Mouse (Mus musculus) gastrocnemius, postnatal 36 days (tissue): ENCODE measurements at regions not wholly inside any gene's neighbourhood (a gene's known extent, or its start where the extent isn't known, plus 50 kb on each side); places are given as distances from the start of the nearest gene placed in this dataset.
A peak's percentile ranks its signal among the peaks of the same experiment; 100 is the strongest.
"Not testable (repeated sequence)": the region's sequence is repeated elsewhere in the genome, so short reads cannot be mapped to it uniquely, and the experiment has no call there.

ENCODE experiments used
- DNase-seq, 2 experiments: peaks; one replicate each; pipeline ENCODE4 v3.0.0; 2022
- intact Hi-C: fragments of 180-260 bp; cut with DNase I; formaldehyde crosslinking; loops from one replicate; pipeline ENCODE4 v1.15.1; 2025

DNA sequence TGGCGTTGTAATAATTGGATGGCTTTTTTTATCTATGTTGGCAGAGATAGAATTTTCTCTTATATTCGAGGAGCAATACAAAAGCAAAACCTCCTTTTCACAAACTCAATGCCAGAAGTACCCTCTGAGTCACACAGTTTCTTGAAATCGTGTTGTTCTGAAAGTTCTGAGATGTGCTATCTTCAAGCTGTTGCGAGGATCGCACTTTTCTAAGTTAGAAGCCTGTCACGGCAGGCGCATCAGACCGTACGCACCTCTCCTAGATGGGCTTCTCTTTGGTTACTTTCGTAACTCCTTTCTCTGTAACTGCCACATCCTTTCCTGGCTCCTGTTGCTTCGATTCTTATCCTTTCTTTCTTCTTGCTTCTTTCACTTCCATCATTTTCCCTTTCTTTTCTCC is 271.2 kb upstream of the Arrdc3 start:
- intact Hi-C loops, result no loop called here
- no peak for DNase-seq

DNA sequence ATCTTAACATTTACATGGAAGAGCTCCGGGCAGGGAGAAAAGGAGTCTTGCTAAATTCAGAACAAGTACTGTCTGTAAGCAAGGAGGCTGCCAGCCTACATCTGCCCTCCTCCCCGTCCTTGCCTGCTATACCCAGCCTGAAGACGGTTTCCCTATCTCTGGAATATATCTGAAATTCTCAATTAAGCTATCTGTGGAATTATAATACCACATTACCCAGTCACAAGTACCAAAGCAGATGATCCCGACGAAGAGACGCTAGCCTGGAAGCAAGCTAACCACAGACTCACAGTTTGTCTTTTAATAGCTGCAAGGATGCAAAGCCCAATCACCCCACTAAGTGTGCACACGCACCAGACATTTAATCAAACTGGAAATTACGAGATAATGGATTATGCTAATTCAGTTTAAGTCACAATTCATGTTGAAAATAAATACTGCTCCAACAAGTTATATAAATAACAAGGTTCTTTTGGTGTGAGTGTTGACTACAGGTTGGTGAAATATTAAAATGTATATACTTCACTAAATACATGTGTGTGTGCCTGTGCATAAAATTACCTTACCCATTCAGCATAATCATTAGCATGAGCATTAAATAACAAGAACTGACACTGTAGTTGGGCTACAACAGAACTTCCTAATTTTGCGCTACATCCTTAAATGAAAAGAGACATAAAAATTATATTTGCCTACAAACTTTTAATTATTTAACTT is 269.9 kb upstream of the Arrdc3 start:
- no peak for DNase-seq
- intact Hi-C loops, result no loop called here

DNA sequence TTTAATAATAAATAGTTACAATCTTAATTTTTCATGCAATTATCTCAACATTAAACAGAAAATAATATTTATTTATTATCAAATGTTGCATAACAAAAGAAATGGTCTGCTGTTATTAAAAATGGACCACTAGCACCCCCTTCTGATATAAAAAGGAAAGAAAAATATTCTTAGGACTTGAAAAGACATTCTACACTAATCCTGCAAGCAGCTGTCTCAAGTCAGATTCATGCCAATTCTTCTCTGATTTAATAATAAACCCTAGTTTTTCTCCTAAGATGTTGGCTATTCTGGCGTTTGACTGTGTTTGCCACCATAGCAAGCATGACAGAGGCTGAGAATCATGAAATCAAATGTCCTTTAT is 269.3 kb upstream of the Arrdc3 start:
- intact Hi-C loops, result no loop called here
- DNase-seq, result no peak

DNA sequence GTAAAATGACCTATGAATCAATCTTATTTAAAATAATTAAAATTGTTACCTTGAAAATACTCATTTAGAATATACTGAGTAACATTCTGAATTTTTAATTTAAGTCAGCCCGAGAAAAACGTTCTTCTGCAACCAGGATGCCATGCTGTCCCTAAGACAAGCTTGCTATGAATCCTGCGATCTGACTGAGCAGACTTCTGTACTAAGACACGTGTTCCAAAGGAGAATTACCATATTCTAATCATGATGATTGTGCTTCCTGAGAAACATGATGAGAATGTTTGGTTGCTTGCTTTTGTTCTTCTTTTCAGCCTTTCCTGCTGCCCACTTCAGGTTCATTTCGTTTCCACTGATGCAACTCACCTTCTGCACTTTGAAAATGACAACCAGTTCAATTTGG is 268.2 kb upstream of the Arrdc3 start:
- intact Hi-C loops, result no loop called here
- DNase-seq, result no peak

DNA sequence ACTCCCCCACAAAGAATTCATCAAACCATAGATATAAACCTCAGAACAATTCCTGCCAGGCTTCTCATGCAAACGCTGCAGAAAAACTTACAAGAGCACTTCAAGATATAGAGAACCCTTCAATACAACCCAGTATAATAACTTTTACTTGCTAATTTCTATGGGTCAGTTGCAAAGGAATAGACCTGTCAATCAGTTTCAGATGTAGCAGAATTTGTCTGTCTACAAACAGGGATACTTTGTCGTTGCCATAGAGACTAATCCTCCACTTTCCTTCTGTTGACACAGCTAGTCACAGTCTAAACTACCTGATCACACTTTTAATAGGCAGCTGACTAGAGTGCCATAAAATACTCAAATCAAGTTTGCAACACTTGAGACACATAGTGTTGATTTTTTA is 260.2 kb upstream of the Arrdc3 start:
- DNase-seq, result no peak
- intact Hi-C loops, result no loop called here

DNA sequence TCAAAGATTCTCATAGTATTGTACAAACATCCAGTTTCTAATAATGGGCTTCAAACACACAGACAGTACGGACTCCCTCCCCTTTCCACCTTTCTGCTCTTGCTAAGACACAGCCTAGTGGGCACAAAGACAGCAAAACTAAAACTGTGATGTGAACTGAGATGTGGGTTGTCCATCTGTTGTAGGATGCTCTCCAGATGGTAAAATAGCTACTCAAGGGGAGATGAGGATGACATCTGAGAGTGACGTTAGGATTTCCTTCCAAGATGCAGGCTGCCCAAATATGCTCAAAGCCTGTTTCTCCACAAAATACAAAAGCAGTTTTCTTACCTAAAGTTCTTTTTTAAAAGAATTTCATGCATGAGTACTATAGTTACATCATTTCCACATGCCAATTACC is 241.8 kb upstream of the Arrdc3 start:
- intact Hi-C loops, result no loop called here
- DNase-seq, result no peak

DNA sequence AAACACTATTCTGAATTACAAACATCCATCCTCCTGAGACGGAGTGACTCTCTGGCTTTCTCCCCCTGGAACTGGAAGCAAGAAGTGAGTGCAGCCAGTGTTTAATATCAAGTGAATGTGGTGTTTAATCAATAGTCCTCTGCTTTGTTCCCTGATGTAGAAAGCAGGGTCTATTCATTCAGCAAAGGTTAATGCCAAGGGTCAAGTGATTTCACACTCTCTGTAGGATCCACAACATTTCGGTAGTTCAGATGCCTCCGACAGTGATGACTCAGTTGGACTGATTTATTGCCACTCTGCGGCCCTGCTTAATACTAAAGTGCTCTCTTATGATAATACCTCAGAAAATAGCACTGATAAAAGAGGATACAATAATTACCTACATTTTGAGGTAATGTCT is 235.6 kb upstream of the Arrdc3 start:
- intact Hi-C loops, result no loop called here
- no peak for DNase-seq

DNA sequence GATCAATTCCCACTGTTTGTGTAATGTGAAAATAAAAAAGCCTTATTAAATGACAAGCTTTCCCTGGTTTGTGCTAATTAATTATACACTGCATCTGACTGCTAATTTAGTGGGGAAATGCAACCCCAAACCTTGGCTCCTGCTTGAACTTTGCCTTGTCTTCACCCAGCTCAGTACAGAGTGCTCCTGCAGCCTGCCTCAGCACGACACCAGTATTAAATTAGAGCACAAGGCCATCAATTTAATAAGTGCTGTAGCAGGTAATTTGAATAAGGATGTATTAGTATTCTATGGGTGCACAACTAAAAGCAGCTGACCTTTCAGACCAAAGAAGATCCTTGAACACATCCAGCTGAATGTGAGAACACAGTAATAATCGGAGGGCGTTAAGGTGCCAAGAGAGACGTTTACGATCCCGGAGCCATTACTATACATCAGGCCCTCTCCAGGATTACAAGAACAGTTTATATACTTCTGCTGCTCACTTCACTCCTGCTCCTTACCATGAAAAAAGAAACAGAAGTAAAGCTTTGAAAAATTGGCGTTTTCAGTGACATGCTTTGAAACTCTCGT is 230.1 kb upstream of the Arrdc3 start:
- intact Hi-C loops, result no loop called here
- no peak for DNase-seq

DNA sequence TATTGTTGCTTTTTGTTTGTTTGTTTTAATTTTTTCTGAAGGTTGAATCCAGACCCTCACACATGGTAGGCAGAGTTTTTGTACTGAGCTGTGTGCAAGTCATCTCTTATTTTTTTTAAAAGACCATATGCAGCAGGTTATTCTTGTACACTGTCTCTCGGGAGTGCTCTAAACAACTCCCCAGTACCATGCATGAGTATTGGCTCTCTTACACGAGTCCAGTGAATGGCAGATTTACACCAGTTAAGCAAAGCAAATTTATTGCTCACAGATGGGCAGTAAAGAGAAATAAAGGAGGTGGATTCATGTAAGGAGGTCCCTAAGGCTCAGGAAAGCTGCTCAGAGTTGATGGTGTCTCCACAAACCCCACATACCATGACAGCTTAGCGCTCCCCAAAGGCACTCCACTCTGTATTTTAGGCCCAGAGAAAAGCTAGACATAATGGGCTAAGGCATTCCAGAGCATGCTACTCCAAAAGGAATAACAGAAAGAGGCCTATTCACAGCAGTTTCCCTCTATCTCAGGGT is 216.9 kb upstream of the Arrdc3 start:
- intact Hi-C loops, result no loop called here
- no peak for DNase-seq

DNA sequence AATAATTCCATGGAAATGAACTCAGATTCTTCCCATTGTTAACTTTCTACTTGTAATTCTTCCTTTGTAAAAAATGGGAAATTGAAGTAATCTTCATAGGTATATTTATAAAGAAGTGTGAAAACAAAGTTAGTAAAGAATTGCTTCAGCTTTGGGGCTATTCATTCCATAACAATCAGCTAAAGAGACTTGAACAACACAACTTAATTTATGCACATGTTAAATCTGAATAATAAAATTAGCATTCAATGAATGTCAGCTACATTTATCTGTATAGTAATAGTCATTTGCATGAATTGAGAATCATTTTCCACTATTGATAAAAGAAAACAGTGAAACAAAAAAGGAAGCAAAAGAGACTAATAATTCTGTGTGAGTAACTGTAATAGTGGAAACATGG is 193.3 kb upstream of the Arrdc3 start:
- intact Hi-C loops, result no loop called here
- DNase-seq, result no peak

DNA sequence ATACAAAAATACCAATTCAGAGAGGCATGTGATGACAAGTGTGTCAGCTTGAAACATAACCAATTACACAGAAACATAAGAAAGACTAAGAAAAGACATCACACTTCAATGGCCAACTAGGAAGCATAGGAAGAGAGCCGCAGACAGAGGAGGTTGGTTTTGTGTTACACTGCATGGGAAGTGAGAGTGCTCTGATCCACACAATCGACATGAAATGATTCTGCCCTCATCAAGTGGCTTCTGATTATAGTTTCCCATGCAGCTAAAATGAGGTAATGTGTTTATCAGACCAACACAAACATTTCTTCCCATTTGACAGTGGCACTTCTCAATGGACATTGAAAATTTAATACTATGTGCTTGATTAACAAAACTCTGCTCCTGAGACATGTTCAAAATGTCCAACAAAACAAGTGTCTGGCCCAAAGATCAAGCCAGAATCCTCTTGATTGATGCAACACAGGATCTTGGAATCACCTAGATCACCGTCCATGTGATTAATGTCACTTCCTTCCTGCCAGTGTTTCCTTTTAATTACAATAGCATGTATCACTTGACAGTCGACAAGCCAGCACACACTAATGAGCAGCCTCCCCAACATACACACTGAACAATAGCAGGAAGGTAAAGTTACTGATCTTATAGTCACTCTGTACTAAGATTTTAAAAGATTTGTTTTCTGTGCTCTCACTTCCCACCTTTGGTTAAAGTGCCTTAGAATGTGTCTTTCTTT is 192.4 kb upstream of the Arrdc3 start:
- DNase-seq, result no peak
- intact Hi-C loops, result no loop called here

DNA sequence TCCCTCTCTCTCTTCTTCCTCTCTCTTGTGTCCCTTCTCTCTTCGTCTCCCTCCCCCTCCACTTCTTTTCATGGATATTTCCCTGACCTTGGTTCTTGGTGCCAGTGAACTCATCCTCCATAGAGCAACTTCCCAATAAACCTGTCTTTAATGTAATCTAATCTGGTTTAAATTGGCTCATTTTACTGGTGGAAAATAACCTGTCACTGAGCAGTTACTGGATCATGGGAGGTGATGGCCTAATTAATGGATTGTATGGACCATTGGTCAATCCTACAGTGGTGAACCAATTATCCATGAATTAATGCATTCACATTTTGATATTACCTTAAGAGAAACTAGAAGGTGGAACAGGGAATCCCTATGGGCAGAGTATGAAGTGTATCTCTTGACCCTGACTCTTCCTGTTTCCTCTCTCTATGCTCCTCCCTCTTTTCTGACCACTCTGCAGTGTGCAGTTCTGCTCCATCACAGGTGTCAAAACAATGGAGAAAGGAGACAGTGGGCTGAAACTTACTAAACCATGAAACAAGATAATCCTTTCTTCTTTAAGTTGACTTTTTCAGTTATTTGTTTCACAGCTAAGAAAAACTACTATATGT is 187.5 kb upstream of the Arrdc3 start:
- intact Hi-C loops, result no loop called here
- no peak for DNase-seq

DNA sequence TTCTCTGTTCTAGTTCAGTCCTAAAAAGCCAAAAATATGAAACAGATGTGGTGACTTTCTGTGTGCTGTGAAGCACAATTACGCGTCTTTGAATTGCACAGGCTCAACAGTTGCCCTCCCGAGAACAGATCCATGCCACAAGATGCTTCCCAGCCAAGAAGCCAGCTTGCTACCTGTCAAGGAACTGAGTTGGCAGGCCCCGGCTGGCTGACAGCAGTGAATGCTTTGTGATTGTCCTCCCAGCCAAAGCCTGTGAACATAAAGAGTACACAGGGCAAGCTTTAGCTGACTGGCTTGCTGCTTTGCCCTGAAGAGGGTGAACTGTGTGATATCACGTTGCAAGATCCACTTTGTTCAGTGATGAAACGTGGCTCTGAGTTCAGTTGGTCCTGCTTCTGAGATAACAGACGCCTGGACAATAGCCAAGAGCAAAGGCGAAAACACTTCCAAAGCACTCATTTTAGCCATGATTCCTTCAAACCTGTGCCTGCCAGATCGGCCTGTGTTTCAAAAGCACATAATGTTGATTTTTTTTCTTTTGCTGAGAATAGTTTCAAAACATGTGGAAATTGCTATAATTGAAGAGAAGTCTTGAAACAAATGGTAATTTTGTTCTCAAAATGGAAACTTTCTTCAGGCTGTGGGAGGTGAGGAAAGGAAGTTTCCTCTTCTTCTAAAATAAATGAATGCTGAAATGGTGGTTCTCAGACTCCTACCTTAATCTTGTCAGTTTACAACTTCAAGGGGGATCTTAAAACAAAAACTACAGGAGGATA is 173.5 kb upstream of the Arrdc3 start:
- peak in 1 of 2 experiments; percentile 12 for DNase-seq
- intact Hi-C loops, result loop anchor here (1.0 kb wide), 1 partner anchor 10 kb away; no protein-coding TSS in a partner anchor

DNA sequence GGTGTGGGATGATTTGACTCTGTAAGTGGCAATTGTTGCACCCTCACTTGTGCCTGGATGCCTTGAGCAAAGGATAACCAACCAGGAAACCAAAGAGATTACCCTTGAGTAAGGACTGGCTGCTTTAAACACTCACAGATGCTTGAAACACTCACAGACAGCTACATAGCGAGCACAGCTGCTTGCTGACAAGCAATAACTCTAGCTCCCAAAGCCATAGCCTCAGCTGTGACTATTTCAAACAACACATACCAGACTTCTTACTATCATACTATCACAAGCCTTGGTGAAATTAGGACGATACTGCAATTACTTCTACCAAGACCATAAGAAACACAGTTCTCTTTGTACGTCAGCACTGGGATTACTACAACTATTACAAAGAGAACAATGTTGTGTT is 163.9 kb upstream of the Arrdc3 start:
- intact Hi-C loops, result no loop called here
- no peak for DNase-seq

DNA sequence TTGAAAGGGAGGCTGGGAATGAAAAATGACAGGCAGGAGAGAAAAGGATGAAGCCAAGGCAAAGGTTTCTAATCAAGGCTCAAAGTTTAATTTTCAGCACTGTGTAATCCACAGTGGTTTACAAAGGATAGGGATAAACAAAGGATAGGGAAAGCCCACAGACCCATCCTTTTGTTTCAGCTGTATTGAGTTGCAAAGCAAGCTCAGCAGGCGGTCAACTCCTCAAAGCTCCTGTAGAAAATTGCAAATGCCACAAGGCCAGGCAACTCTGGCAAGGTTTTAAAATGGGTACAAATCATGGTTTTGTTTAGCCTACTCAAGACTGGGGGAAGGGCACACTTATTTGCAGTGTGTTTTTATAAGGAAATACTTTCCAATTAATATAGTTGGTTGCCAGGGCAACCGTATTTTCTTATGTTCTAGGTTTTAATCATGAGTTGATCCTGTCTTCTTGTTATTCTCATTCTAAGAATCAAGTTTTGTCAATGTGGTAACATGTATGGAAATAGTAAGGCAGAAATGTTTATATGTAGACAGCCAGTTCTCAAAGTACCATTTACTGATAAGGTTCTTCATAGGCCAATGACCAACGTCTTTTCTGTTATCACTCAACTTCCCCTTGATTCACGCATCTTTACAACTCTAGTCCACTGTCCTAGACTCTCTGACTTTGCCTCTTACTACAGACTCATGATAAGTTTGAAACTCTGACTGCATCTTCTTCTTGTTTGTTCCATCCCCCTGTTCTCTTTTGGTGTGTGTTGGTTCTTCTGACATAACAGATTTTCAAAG is 159.8 kb upstream of the Arrdc3 start:
- DNase-seq, result no peak
- intact Hi-C loops, result no loop called here

DNA sequence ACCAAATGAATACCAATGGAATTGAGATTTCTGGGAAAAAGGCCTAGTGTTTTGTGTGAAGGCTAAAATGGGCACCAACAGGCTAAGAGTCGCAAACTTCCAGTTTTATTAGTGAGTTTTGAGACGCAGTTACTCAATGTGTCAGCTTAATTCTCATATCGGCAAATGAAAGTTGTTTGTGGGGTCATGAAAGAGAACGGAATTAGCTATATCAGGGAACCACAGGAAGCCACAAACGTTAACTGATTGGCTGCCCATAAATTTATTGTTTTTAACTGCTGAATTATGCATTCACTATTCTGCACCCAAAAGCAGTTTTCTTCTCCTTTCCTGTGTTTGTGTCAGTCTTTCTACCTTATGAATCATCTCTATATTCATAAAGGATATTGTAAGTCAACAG is 154.0 kb upstream of the Arrdc3 start:
- no peak for DNase-seq
- intact Hi-C loops, result no loop called here

DNA sequence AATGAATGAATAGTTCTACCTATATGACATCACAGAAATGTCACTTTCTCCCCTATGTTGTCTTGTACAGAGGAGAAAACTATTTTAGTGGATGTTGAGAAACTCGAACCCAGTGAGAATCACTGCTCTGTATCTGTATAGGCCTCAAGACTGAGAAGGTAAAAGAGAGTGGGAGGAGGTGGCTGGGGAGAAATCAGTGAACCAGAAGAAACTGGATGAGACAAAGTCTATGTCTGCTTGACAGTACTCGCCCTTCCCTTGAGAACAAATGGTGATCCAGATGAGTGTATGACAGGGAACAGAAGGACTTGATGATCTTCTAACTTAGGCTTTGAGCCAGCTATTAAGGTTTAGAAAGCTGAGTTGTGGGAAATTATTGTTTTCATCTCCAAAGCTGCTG is 137.2 kb upstream of the Arrdc3 start:
- DNase-seq, result no peak
- intact Hi-C loops, result no loop called here

DNA sequence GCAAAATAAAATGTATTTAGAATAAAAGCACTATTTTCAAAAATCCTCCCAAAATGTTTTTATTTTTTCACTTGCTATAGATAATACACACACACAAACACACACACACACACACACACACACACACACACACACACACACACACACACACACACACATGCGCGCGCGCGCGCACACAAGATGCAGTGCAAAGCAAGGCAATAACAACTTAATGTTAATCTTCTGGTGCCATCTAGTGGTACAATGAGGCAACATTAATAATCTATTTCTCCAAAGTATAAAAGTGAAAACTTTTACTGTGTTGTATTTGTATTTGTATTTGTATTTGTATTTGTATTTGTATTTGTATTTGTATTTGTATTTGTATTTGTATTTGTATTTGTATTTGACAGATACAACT is 136.2 kb upstream of the Arrdc3 start:
- intact Hi-C loops, DNase-seq: not testable (repeated sequence)
